Mouse (Mus musculus): Measurements from ENCODE around the gene Gmeb1. TPM values are rescaled to one million over a fixed set of nuclear protein-coding genes. Genes with fewer than 3 reads are reported as not detected.
"Not testable (repeated sequence)": the region's sequence is repeated elsewhere in the genome, so short reads cannot be mapped to it uniquely, and the experiment has no call there.

Gene Gmeb1
- polyA plus RNA-seq, 1 experiment from 2014 or later = 17.0 TPM

GRCm38 (mm10) chr4:132241208-132241607 is 20.2 kb downstream of the Gmeb1 start:
- TF ChIP-seq EP300 (IDR thresholded peaks at IDR 0.05) (no peak), CTCF (IDR thresholded peaks at IDR 0.05) (no peak)

DNA sequence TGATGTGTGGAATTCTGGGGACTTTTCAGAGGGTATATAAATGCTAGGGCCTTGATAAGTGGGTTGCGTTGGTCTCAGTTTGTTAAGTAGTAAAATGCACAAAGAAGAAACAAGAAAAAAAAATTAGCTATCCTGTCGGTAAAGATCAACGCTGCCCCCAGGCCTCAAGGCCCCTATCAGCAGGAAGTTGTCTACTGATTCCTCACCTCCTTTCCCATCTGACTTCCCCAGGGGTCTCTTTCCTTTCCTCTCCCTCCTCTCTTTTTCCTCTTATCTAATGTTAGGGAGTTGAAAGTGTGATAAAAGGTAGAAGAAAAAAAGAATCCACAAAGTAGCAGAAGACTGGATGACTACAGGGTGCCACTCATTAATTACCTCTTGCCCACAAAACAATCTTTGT is 21.0 kb downstream of the Gmeb1 start:
- Histone ChIP-seq H3K27ac (ENCODE audit: low read length) (no peak overlapping the region), H3K4me1 (ENCODE audit: insufficient read depth, low read depth, low read length) (no peaks in the 10 kb centered on the region), H3K27me3 (replicated peaks; ENCODE audit: insufficient read depth, low read length) (no peaks in the 10 kb centered on the region), H3K9me3 (ENCODE audit: low read length) (no peaks in the 10 kb centered on the region), H3K36me3 (ENCODE audit: insufficient read depth, low read length) (peaks cover 21% of the 10 kb centered on the region), H3K4me2 (replicated peaks; ENCODE audit: low read depth, low read length) (no peak overlapping the region), H3K4me3 (ENCODE audit: low read depth, low read length) (no peak overlapping the region), H3K9ac (replicated peaks; ENCODE audit: low read depth) (no peak overlapping the region)
- no peak for DNase-seq (ENCODE audit: low spot score)
- TF ChIP-seq CTCF (IDR thresholded peaks at IDR 0.05) (no peak), EP300 (IDR thresholded peaks at IDR 0.05) (no peak)
- WGBS = 81% methylated on average over 3 of the region's 3 CpGs
- no peak for ATAC-seq

More at GRCm38 (mm10) chr4:132241208-132241607, 20.2 kb downstream of the Gmeb1 start:
- Histone ChIP-seq H3K27me3 (replicated peaks; ENCODE audit: insufficient read depth, low read length) (no peaks in the 10 kb centered on the region), H3K4me1 (ENCODE audit: insufficient read depth, low read depth, low read length) (no peaks in the 10 kb centered on the region), H3K9ac (replicated peaks; ENCODE audit: low read depth) (no peak overlapping the region), H3K36me3 (ENCODE audit: insufficient read depth, low read length) (peaks cover 18% of the 10 kb centered on the region), H3K4me2 (replicated peaks; ENCODE audit: low read depth, low read length) (no peak overlapping the region), H3K4me3 (ENCODE audit: low read depth, low read length) (no peak overlapping the region), H3K9me3 (ENCODE audit: low read length) (no peaks in the 10 kb centered on the region), H3K27ac (ENCODE audit: low read length) (no peak overlapping the region)
- 78% methylated on average over 3 of the region's 3 CpGs for WGBS
- DNase-seq (ENCODE audit: low spot score) (no peak), ATAC-seq (no peak)

GRCm38 (mm10) chr4:132238356-132238755 is 23.0 kb downstream of the Gmeb1 start:
- Histone ChIP-seq H3K4me3 (ENCODE audit: low read depth, low read length) (no peak overlapping the region), H3K36me3 (ENCODE audit: insufficient read depth, low read length) (peaks cover 30% of the 10 kb centered on the region), H3K27me3 (replicated peaks; ENCODE audit: insufficient read depth, low read length) (no peaks in the 10 kb centered on the region), H3K9ac (replicated peaks; ENCODE audit: low read depth) (no peak overlapping the region), H3K27ac (ENCODE audit: low read length) (no peak overlapping the region), H3K4me1 (ENCODE audit: insufficient read depth, low read depth, low read length) (no peaks in the 10 kb centered on the region), H3K9me3 (ENCODE audit: low read length) (no peaks in the 10 kb centered on the region), H3K4me2 (replicated peaks; ENCODE audit: low read depth, low read length) (no peak overlapping the region)
- DNase-seq (ENCODE audit: low spot score) (no peak), ATAC-seq (no peak)
- TF ChIP-seq CTCF (IDR thresholded peaks at IDR 0.05) = no peak
- no peak for TF ChIP-seq EP300 (IDR thresholded peaks at IDR 0.05)
- 90% methylated on average over 4 of the region's 4 CpGs for WGBS

DNA sequence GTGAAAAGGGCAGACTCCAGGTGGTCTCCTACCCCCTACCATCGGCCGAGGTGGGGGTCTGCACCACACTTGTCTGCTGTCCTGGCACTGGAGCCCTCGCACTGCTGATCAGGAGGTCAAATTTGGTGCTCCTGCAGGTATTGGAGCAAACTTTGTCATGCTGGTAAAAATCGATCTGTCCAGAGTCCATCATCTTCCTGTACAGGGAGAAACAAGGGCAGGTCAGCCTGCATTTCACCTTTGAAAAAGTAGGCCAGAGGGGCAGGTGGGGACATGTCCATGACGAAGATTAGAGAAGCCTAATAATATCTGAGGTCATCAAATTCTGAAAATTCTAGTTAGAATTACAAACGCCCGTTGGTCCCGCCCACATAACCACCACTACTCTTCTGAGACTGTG is 26.7 kb downstream of the Gmeb1 start:
- no peaks in the 10 kb centered on the region for H3K27me3 ChIP-seq (replicated peaks; ENCODE audit: insufficient read depth, low read length)
- H3K9me3 ChIP-seq (ENCODE audit: low read length) = no peaks in the 10 kb centered on the region
- DNase-seq (ENCODE audit: low spot score) = no peak
- no peak overlapping the region for H3K9ac ChIP-seq (replicated peaks; ENCODE audit: low read depth)
- no peak overlapping the region for H3K4me3 ChIP-seq (ENCODE audit: low read depth, low read length)
- ATAC-seq = no peak
- no peaks in the 10 kb centered on the region for H3K4me1 ChIP-seq (ENCODE audit: insufficient read depth, low read depth, low read length)
- TF ChIP-seq EP300 (IDR thresholded peaks at IDR 0.05) = no peak
- no peak for TF ChIP-seq CTCF (IDR thresholded peaks at IDR 0.05)
- no peak overlapping the region for H3K27ac ChIP-seq (ENCODE audit: low read length)
- peaks cover 41% of the 10 kb centered on the region for H3K36me3 ChIP-seq (ENCODE audit: insufficient read depth, low read length)
- no peak overlapping the region for H3K4me2 ChIP-seq (replicated peaks; ENCODE audit: low read depth, low read length)
- 91% methylated on average over 8 of the region's 8 CpGs for WGBS

DNA sequence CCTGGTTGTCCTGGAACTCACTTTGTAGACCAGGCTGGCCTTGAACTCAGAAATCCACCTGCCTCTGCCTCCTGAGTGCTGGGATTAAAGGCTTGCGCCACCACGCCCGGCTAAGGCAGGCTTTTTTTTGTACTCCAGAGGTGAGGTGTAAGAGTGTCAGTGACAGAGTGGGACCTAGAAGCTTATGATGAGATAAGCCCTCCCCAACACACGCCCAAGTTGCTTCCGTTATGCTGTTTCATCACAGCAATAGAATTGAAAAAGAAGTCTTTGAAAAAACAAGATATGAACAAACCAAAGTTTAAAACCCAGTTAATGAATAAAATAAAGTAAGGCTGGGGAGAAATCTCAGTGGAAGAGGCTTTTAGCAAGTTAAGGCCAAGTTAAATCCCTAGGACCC is 31.0 kb downstream of the Gmeb1 start:
- no peak overlapping the region for H3K4me3 ChIP-seq (ENCODE audit: low read depth, low read length)
- no peak overlapping the region for H3K27ac ChIP-seq (ENCODE audit: low read length)
- no peak overlapping the region for H3K9ac ChIP-seq (replicated peaks; ENCODE audit: low read depth)
- no peaks in the 10 kb centered on the region for H3K4me1 ChIP-seq (ENCODE audit: insufficient read depth, low read depth, low read length)
- TF ChIP-seq CTCF (IDR thresholded peaks at IDR 0.05) (no peak), EP300 (IDR thresholded peaks at IDR 0.05) (no peak)
- ATAC-seq (no peak), DNase-seq (ENCODE audit: low spot score) (no peak)
- WGBS = 92% methylated on average over 5 of the region's 5 CpGs
- H3K4me2 ChIP-seq (replicated peaks; ENCODE audit: low read depth, low read length) = no peak overlapping the region
- H3K36me3 ChIP-seq (ENCODE audit: insufficient read depth, low read length) = peaks cover 45% of the 10 kb centered on the region
- H3K9me3 ChIP-seq (ENCODE audit: low read length) = no peaks in the 10 kb centered on the region
- H3K27me3 ChIP-seq (replicated peaks; ENCODE audit: insufficient read depth, low read length) = no peaks in the 10 kb centered on the region

DNA sequence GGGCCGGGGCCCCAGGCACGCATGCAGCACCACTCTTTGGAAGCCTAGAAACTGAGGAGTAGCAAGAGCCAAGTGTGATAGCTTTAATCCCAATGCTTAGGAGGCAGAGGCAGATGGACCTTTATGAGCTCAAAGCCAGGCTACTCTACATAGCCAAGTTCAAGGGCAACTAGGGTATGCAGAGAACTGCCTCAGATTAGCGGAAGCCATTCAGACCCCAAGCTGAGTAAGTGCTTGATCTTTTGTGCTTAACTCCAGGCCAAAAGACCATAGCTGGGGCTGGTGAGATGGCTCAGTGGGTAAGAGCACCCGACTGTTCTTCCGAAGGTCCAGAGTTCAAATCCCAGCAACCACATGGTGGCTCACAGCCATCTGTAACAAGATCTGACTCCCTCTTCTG is 39.4 kb downstream of the Gmeb1 start:
- H3K4me1 ChIP-seq (ENCODE audit: insufficient read depth, low read depth, low read length); H3K27me3 ChIP-seq (replicated peaks; ENCODE audit: insufficient read depth, low read length); H3K9me3 ChIP-seq (ENCODE audit: low read length); H3K9ac ChIP-seq (replicated peaks; ENCODE audit: low read depth); H3K4me3 ChIP-seq (ENCODE audit: low read depth, low read length); ATAC-seq; H3K4me2 ChIP-seq (replicated peaks; ENCODE audit: low read depth, low read length); H3K27ac ChIP-seq (ENCODE audit: low read length); DNase-seq (ENCODE audit: low spot score): not testable (repeated sequence)
- WGBS = 92% methylated on average over 5 of the region's 5 CpGs
- peaks cover 16% of the 10 kb centered on the region; the same call in 1 of the 2 replicates for H3K36me3 ChIP-seq (ENCODE audit: insufficient read depth, low read length)

- not testable (repeated sequence) for H3K27ac ChIP-seq (ENCODE audit: low read length); ATAC-seq; DNase-seq (ENCODE audit: low spot score); H3K4me1 ChIP-seq (ENCODE audit: insufficient read depth, low read depth, low read length); H3K27me3 ChIP-seq (replicated peaks; ENCODE audit: insufficient read depth, low read length); H3K9ac ChIP-seq (replicated peaks; ENCODE audit: low read depth); H3K36me3 ChIP-seq (ENCODE audit: insufficient read depth, low read length); H3K4me3 ChIP-seq (ENCODE audit: low read depth, low read length); H3K9me3 ChIP-seq (ENCODE audit: low read length); H3K4me2 ChIP-seq (replicated peaks; ENCODE audit: low read depth, low read length)
- WGBS = 78% methylated on average over 6 of the region's 6 CpGs
Measured at GRCm38 (mm10) chr4:132218439-132218838, 43.0 kb downstream of the Gmeb1 start.
